Mouse (Mus musculus) heart, embryonic 12.5 days (tissue): ENCODE measurements around the gene Nfix. TPM values are rescaled to one million over a fixed set of nuclear protein-coding genes. Genes with fewer than 3 reads are reported as not detected.

Experiments used
- ATAC-seq: fragments of 200-750 bp; cut with Nextera tagmentation; 2 replicates; pipeline ENCODE4 v1.8.0; 2017; ENCODE audit warnings: moderate TSS enrichment, moderate library complexity; ENCODE audit not compliant: insufficient number of reproducible peaks, low FRiP score
- H3K27ac ChIP-seq: fragments of 300-500 bp; sonication (generic); 2 replicates; pipeline ENCODE4 v1.5.1; 2016; ENCODE audit warnings: mild to moderate bottlenecking, moderate library complexity; ENCODE audit not compliant: poor library complexity, severe bottlenecking
- H3K27me3 ChIP-seq: fragments of 300-500 bp; sonication (generic); replicated peaks from 2 replicates; pipeline ENCODE4 v1.6.1; 2016; ENCODE audit warnings: mild to moderate bottlenecking, moderate library complexity
- H3K36me3 ChIP-seq: fragments of 300-500 bp; sonication (generic); 2 replicates; pipeline ENCODE4 v1.6.1; 2016; ENCODE audit warnings: mild to moderate bottlenecking, moderate library complexity
- H3K4me1 ChIP-seq: fragments of 300-500 bp; sonication (generic); replicated peaks from 2 replicates; pipeline ENCODE4 v1.6.1; 2016; ENCODE audit warnings: mild to moderate bottlenecking
- H3K4me2 ChIP-seq: fragments of 300-500 bp; sonication (generic); 2 replicates; pipeline ENCODE4 v1.6.1; 2016; ENCODE audit warnings: mild to moderate bottlenecking, moderate library complexity
- H3K4me3 ChIP-seq: fragments of 300-500 bp; sonication (generic); 2 replicates; pipeline ENCODE4 v1.5.1; 2016; ENCODE audit warnings: mild to moderate bottlenecking
- H3K9ac ChIP-seq: fragments of 300-500 bp; sonication (generic); 2 replicates; pipeline ENCODE4 v1.6.1; 2016; ENCODE audit warnings: mild to moderate bottlenecking, moderate library complexity
- H3K9me3 ChIP-seq: fragments of 300-500 bp; sonication (generic); replicated peaks from 2 replicates; pipeline ENCODE4 v1.6.1; 2016; ENCODE audit warnings: mild to moderate bottlenecking, moderate library complexity
- WGBS: fragments of 180-500 bp; shearing (Covaris S2); methylation state at CpG from one replicate; pipeline ENCODE4 v1.1.7; 2016; 5-methylcytosine and 5-hydroxymethylcytosine counted together
- polyA plus RNA-seq: library from polyadenylated mRNA; unstranded; fragments of >200 nt; fragmentation: Nextera tagmentation; extraction: Ambion mirVana; gene quantifications from 2 replicates; pipeline ENCODE4 v1.2.1, GENCODE M21; 2016

Nfix gene
- polyA plus RNA-seq, 1 experiment from 2014 or later, result 9.2 TPM

DNA sequence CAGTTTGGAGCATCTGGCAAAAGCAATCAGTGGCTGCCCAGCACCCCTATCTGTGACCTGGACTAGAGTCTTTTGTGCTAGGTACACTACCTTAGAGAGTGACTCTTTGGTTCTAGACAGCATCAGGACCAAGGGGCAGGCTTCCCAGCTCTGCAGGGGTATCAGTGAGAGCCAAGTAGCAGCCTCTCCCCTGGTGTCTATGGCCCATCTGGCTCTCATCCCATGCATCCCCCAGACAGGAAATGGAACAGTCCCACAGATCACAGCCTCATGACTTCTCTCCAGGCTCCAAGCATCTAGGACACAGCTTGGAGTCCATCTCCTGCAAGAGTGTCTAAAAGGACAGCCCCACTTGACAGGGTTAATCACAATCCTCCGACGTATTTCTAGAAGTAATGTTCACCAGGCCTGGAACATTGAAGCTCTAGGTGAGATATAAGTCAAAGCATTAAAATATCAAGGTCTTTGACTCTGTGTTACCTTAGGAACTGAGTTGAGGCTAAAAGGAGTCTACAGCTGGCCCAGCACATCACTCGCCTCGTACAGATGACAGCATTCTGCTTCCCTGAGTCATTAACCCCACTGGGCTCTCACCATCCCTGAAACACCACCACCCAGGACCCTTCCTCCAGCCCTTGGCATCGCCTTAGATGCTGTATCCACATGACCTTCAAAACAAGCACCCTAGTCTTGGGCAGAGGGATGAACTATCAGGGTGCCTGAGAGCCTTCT, 81.0 kb downstream of the Nfix start:
- H3K27ac ChIP-seq, result no peak overlapping the region
- H3K9ac ChIP-seq, result no peak overlapping the region
- H3K27me3 ChIP-seq, result peaks cover 54% of the 10 kb centered on the region
- H3K4me2 ChIP-seq, result no peak overlapping the region
- H3K9me3 ChIP-seq, result no peaks in the 10 kb centered on the region
- no peak for ATAC-seq
- peaks cover 54% of the 10 kb centered on the region for H3K4me1 ChIP-seq
- H3K4me3 ChIP-seq, result no peak overlapping the region
- peaks cover 5% of the 10 kb centered on the region; the same call in 1 of the 2 replicates for H3K36me3 ChIP-seq
- WGBS, result 74% methylated on average over 5 of the region's 5 CpGs

DNA sequence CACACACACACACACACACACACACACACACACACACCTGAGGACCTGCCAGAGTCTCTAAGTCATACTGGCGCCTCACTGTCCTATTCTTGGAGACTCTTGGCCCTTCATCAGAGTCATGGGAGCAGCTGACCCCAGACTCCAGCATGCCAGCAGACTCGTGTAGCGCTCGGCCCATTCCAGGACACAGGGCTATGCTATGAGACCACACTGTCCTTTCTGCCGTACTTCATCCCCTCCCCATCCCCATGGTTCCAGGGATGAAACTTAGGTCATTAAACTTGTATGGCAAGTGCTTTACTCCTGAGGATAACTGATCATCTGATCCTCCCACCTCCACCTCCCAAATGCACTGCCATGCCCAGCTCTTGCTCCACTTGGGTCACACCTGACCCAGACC, 81.7 kb downstream of the Nfix start:
- ATAC-seq, result no peak
- peaks cover 60% of the 10 kb centered on the region for H3K27me3 ChIP-seq
- H3K4me1 ChIP-seq, result peaks cover 54% of the 10 kb centered on the region
- no peak overlapping the region for H3K4me2 ChIP-seq
- H3K4me3 ChIP-seq, result no peak overlapping the region
- H3K36me3 ChIP-seq, result peaks cover 5% of the 10 kb centered on the region; the same call in 1 of the 2 replicates
- 86% methylated on average over 5 of the region's 5 CpGs for WGBS
- no peaks in the 10 kb centered on the region for H3K9me3 ChIP-seq
- no peak overlapping the region for H3K9ac ChIP-seq
- no peak overlapping the region for H3K27ac ChIP-seq

DNA sequence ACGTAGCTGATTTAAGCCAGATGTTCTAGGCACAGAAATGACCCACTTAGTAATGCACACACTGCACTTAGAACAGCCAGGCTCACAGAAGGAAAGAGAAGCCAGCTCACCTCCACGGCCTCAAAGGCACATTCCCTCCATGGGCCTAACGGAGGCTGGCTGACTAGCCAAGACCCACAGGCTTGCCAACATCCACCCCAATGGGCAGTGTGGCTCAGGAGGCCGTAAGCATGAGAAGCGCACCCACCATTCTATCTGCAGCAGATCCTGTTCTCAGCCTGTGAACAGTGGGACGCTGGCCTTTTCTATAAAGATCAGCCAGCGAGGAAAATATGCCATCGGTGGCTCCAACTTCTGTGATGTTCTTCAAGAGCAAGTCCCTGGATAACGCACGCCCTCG, 83.4 kb downstream of the Nfix start:
- H3K9ac ChIP-seq, result no peak overlapping the region
- no peak overlapping the region for H3K4me3 ChIP-seq
- no peak overlapping the region for H3K4me2 ChIP-seq
- no peaks in the 10 kb centered on the region for H3K9me3 ChIP-seq
- no peak for ATAC-seq
- H3K36me3 ChIP-seq, result peaks cover 5% of the 10 kb centered on the region; the same call in 1 of the 2 replicates
- H3K27ac ChIP-seq, result no peak overlapping the region
- H3K4me1 ChIP-seq, result peaks cover 55% of the 10 kb centered on the region
- 88% methylated on average over 11 of the region's 11 CpGs for WGBS
- peaks cover 67% of the 10 kb centered on the region for H3K27me3 ChIP-seq

DNA sequence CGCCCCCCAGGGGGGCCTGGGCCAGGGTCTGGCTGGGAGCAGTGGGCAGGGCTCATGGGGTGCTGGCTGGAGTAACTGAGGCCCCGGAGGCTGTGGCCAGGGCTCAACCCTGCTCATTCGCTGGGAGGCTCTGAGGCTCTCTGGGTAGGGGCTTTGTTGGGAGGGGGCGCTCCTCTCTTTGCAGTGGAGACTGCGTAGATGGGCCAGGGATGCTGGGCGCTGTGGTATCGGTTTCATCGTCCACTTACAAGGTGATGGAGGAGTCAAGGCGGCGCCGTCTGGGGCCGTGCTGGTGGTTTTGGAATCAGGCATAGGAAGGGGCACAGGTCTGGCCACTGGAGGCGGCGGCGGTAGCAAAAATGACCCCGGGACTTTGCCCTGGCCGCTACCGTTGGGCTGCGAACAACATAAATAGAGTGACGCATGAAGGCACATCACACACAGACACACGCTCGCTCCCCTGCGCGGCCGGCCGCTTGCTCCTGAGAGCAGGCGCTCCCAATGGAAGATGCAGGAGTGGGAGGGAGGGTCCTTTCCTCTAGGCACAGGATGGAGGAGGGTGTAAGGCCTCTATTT, 84.2 kb downstream of the Nfix start:
- H3K4me2 ChIP-seq, result peak overlapping the region; percentile 49
- H3K4me3 ChIP-seq, result peak overlapping the region; percentile 16
- H3K9ac ChIP-seq, result peak overlapping the region; percentile 33; the same call in 1 of the 2 replicates
- H3K4me1 ChIP-seq, result peaks cover 60% of the 10 kb centered on the region
- no peaks in the 10 kb centered on the region for H3K9me3 ChIP-seq
- ATAC-seq, result no peak
- H3K27me3 ChIP-seq, result peaks cover 71% of the 10 kb centered on the region
- H3K36me3 ChIP-seq, result no peaks in the 10 kb centered on the region
- H3K27ac ChIP-seq, result peak overlapping the region; percentile 22; the same call in 1 of the 2 replicates
- 10% methylated on average over 27 of the region's 27 CpGs for WGBS

DNA sequence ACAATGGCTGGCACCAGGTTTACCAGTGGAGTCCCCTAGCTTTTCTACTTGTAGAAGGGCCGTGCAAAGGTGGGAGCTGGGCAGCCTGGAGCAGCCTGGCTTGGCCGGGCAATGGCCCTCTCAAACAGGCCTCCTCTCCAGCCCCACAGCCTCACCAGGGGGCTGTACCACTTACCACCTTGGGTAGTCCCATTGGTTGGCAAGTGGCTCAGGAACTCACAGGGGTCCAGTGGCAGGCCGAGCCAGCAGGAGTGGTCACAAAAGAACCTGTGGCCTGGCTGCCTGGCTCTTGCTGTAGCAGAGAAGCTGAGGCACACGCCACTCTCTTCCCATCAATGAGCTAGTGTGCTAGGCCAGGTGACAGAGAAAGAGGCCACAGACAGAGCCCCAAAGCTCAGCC, 86.0 kb downstream of the Nfix start:
- H3K27ac ChIP-seq, result peak overlapping the region; percentile 73
- H3K9ac ChIP-seq, result 0 out of 2 replicates have a peak overlapping the region, but pooled peaks have one; percentile 44
- no peak overlapping the region for H3K4me2 ChIP-seq
- ATAC-seq, result no peak
- no peaks in the 10 kb centered on the region for H3K36me3 ChIP-seq
- no peaks in the 10 kb centered on the region for H3K9me3 ChIP-seq
- WGBS, result 68% methylated on average over 4 of the region's 4 CpGs
- H3K4me1 ChIP-seq, result peaks cover 60% of the 10 kb centered on the region
- H3K27me3 ChIP-seq, result peaks cover 67% of the 10 kb centered on the region
- no peak overlapping the region for H3K4me3 ChIP-seq

DNA sequence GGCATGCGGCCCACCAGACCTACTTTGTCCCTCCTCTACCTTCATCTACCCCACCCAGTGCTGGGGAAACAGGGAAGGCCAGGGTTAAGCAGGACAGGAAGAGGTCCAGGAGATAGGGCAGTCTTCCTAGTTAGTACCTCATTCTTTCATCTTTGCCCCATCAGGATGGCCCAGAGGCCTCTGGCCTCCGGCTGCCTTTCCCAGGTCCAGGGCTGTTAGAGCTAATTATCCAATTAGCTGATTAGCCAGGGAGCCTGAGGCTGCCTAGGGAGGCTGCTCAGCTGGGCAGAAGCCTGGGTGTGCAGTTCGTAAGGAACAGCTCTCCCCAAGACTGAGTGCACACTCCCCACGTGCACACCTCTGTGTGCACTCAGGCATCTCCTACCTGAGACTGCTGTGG, 86.8 kb downstream of the Nfix start:
- H3K4me3 ChIP-seq, result no peak overlapping the region
- peaks cover 59% of the 10 kb centered on the region for H3K4me1 ChIP-seq
- ATAC-seq, result no peak
- WGBS, result 49% methylated on average over 4 of the region's 4 CpGs
- peak overlapping the region; percentile 73 for H3K27ac ChIP-seq
- H3K27me3 ChIP-seq, result peaks cover 67% of the 10 kb centered on the region
- no peak overlapping the region for H3K4me2 ChIP-seq
- no peaks in the 10 kb centered on the region for H3K9me3 ChIP-seq
- peak overlapping the region; percentile 44 for H3K9ac ChIP-seq
- no peaks in the 10 kb centered on the region for H3K36me3 ChIP-seq

DNA sequence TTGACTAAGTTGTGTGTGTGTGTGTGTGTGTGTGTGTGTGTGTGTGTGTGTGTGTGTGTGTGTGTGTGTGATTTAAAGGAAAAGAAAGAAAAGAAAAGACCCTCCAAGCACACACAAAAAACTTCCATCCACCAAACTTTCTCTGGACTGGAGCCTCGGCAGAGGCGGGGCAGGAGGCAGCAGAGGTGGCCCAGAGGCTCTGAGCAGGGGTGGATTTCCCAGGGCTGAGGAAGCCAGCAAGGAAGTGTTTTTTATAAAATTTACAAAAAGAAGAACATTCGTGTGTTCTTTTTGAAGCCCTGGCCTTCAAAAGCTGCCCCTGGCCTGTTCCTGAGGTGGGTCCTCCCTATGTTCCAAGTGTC, 87.4 kb downstream of the Nfix start:
- 25% methylated on average over 3 of the region's 3 CpGs for WGBS
- no peak overlapping the region for H3K4me3 ChIP-seq

DNA sequence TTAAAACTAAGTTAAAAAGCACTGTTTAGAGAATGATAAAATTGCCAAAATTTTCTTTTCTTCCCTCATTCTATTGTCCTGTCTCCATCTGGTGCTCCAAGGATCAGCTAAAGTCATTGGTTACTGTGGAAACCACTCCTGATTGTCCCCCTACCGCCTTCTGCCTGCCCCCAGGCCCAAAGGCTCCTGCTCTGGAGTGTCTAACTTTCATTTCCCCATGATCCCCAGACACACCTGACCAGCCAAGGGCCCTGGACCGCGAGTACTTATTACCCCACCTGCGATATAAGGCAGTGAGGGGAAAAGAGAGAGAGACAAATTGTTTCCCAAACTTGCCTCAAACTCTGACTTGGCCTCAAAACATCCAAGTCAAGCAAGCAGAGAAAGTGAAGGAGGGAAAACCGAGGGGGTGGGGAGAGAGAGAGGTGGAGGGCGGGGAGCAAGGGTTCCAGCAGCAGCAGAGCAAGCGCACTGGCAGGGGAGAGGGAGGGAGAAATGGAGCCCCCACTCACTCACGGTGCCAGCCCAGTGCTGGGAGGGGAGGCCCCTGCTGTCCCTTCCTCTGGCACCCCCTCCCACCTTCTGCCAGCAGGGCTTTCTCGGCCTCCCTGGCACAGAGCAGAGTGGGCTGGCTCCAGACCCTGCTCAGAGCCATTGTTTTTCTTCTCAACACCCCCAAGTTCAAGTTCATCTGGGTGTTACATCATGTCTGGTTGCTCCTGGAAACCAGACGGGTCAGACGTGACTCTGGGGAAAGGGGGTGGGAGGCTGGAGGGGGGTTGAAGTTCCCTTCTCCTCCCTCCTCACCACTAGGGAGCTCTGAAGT, 88.0 kb downstream of the Nfix start:
- H3K4me2 ChIP-seq, result peak overlapping the region; percentile 42
- 24% methylated on average over 11 of the region's 11 CpGs for WGBS
- peak overlapping the region; percentile 73 for H3K27ac ChIP-seq
- no peaks in the 10 kb centered on the region for H3K9me3 ChIP-seq
- peak; percentile 47 for ATAC-seq
- H3K36me3 ChIP-seq, result no peaks in the 10 kb centered on the region
- peaks cover 66% of the 10 kb centered on the region for H3K27me3 ChIP-seq
- H3K4me3 ChIP-seq, result no peak overlapping the region
- H3K4me1 ChIP-seq, result peaks cover 71% of the 10 kb centered on the region
- 0 out of 2 replicates have a peak overlapping the region, but pooled peaks have one; percentile 43 for H3K9ac ChIP-seq

More for the DNA sequence above, 87.4 kb downstream of the Nfix start:
- Histone ChIP-seq H3K27ac (peak overlapping the region; percentile 73), H3K9ac (no peak overlapping the region), H3K9me3 (no peaks in the 10 kb centered on the region), H3K27me3 (peaks cover 66% of the 10 kb centered on the region), H3K4me2 (no peak overlapping the region), H3K4me1 (peaks cover 65% of the 10 kb centered on the region), H3K36me3 (no peaks in the 10 kb centered on the region)
- no peak for ATAC-seq

DNA sequence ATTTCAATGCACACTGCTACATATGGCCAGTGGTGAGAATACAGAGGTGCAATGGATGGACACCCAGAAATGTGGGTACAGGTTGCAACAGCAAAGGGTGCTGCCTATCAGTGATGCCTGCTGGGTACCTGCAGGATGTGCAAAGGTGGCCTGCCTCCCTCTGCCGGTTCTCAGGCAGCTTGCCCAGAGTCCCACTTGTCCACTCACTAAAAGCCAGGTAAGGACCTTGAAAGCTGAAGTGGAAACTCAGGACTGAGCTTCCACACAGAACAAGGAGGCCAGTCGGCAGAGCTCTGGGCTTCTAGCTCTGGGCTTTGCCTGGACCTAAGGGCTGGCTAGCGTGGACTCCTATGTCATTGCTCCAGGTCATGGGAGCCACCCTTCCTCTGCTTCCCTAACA, 88.8 kb downstream of the Nfix start:
- 0 out of 2 replicates have a peak overlapping the region, but pooled peaks have one; percentile 43 for H3K9ac ChIP-seq
- no peak overlapping the region for H3K4me2 ChIP-seq
- H3K9me3 ChIP-seq, result no peaks in the 10 kb centered on the region
- H3K27me3 ChIP-seq, result peaks cover 63% of the 10 kb centered on the region
- WGBS, result 62% methylated on average over 3 of the region's 3 CpGs
- ATAC-seq, result no peak
- peaks cover 77% of the 10 kb centered on the region for H3K4me1 ChIP-seq
- H3K4me3 ChIP-seq, result no peak overlapping the region
- peak overlapping the region; percentile 73 for H3K27ac ChIP-seq
- no peaks in the 10 kb centered on the region for H3K36me3 ChIP-seq

DNA sequence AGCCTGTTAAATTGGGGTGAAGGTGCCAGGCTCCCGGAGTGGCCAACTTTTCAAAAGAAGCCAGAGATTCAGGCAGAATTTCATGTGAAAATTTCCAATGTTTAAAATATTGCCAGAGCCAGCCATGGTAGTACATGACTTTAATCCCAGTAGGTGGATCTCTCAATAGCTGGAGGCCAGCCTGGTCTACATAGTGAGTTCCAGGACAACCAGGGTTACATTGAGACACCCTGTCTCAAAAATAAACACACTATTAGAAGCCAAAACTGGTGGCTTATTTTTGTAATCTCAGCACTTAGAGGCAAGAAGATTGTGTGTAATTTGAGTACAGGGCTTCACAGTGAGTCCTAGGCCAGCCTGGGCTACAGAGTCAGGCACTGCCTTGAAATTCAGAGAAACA, 90.2 kb downstream of the Nfix start:
- Histone ChIP-seq H3K27ac (no peak overlapping the region), H3K4me3 (no peak overlapping the region), H3K27me3 (peaks cover 58% of the 10 kb centered on the region), H3K36me3 (no peaks in the 10 kb centered on the region), H3K9ac (no peak overlapping the region), H3K9me3 (no peaks in the 10 kb centered on the region), H3K4me2 (no peak overlapping the region), H3K4me1 (peaks cover 78% of the 10 kb centered on the region)
- no peak for ATAC-seq
- 85% methylated on average over 1 of the region's 1 CpGs for WGBS
